Mouse (Mus musculus): ENCODE data around the gene Mttp.

GRCm38 (mm10) chr3:138193683-138194302, 49.0 kb upstream of the Mttp start, which contains the start of gene 4930579F01Rik:
- TF ChIP-seq CTCF (IDR thresholded peaks at IDR 0.05; ENCODE audit: low read depth): no peak
- TF ChIP-seq EP300 (IDR thresholded peaks at IDR 0.05; ENCODE audit: low read depth): no peak
